Mouse (Mus musculus): ENCODE measurements around the gene Rhof. TPM values are rescaled to one million over a fixed set of nuclear protein-coding genes. Genes with fewer than 3 reads are reported as not detected.

Rhof gene
- total RNA-seq, 1 experiment, result 2.5 TPM

DNA sequence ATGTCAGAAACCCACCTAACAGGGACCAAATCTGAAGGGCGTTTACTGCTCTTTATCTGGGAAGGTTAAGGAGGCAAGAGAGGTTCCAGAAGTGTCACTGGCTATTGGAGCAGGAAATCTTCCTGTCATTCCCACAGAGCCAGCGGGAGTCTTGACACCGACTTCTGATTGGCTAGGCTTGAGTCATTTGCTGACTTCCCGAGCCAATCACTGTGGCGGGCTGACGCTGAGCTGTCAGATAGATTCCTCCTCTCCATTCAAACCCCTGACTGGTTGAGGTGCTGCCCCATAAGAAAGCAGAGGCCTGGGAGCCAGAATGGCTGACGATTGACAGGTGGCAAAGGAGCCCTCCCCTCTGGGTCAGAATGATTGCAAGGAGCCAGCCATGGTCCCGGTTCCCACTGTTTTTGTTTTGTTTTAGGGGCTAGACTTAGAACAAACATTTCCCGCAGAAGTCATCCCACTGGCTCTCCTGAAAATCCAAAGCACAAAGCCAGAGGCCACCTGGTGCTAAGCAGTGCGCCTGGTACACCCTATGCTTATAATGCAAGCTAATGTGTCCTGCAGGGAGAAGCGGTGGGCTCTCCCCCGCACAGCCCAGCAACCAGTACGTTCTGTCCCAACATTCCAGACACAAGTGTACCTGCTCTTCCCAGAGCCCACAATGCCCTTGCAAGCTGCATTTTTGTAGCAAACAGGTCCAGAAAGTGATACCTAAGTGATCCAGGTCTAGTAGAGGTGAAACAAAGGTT is 22.9 kb downstream of the Rhof start:
- H3K9me3 ChIP-seq (ENCODE audit: control insufficient read depth, insufficient read depth, low read depth, low read length), result no peaks in the 10 kb centered on the region
- no peak overlapping the region for H3K4me3 ChIP-seq (ENCODE audit: insufficient read depth in 1 of 2, low read depth in 1 of 2, low read length in 2 of 2, poor library complexity in 1 of 2, severe bottlenecking in 1 of 2)
- H3K9ac ChIP-seq (ENCODE audit: insufficient read depth, low read depth, low read length, poor library complexity, severe bottlenecking), result no peak overlapping the region
- H3K4me1 ChIP-seq (ENCODE audit: control insufficient read depth in 2 of 2, insufficient read depth in 2 of 2, low read length in 2 of 2, poor library complexity in 1 of 2), result 0 out of 4 replicates have a peak, but pooled peaks cover 0 to 2% of the 10 kb centered on the region in 2 experiments
- no peaks in the 10 kb centered on the region; the same call in 1 of the 2 replicates for H3K36me3 ChIP-seq (ENCODE audit: control insufficient read depth, insufficient read depth, low read length, poor library complexity, severe bottlenecking)
- TF ChIP-seq ZC3H11A (IDR thresholded peaks at IDR 0.05; ENCODE audit: borderline replicate concordance, low read depth, low read length) (no peak), CHD2 (IDR thresholded peaks at IDR 0.05; ENCODE audit: low read depth, low read length) (no peak), ZNF384 (IDR thresholded peaks at IDR 0.05; ENCODE audit: low read depth, low read length) (no peak), HCFC1 (IDR thresholded peaks at IDR 0.05; ENCODE audit: borderline replicate concordance, insufficient read depth, low read length) (no peak), MAFK (IDR thresholded peaks at IDR 0.05; ENCODE audit: insufficient read depth, low read depth, low read length) (no peak)
- no peak for DNase-seq (ENCODE audit: low read depth, low spot score)
- no peak overlapping the region for H3K27ac ChIP-seq (ENCODE audit: insufficient read depth, low read depth, low read length, poor library complexity, severe bottlenecking)
- in situ Hi-C loops (cut with MboI; ENCODE audit: low sequenced_read_pairs in 2 of 2, unreplicated experiment in 2 of 2), result no loop called here

DNA sequence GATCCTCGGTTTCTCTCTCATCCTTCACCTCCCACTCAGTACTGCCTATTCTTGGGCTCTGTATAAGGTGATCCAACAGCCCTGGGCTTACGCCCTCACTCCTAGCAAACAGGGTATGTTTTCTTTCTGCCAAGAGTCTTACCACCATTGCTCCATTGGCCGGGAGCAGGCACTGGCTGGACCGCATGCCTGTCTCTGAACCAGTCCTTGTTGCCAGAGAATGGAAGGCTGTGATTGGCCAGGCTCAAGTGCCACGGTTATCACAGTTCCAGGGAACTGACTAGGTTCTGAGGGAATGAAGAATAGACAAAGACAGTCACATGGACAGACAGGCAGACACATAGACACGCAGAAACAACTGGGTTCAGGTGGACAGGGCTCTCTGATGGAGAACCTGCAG is 27.7 kb downstream of the Rhof start:
- H3K9ac ChIP-seq (ENCODE audit: insufficient read depth, low read depth, low read length, poor library complexity, severe bottlenecking), result no peak overlapping the region
- no peak overlapping the region for H3K4me3 ChIP-seq (ENCODE audit: insufficient read depth in 1 of 2, low read depth in 1 of 2, low read length in 2 of 2, poor library complexity in 1 of 2, severe bottlenecking in 1 of 2)
- 0 out of 4 replicates have a peak, but pooled peaks cover 0 to 2% of the 10 kb centered on the region in 2 experiments for H3K4me1 ChIP-seq (ENCODE audit: control insufficient read depth in 2 of 2, insufficient read depth in 2 of 2, low read length in 2 of 2, poor library complexity in 1 of 2)
- in situ Hi-C loops (cut with MboI; ENCODE audit: low sequenced_read_pairs in 2 of 2, unreplicated experiment in 2 of 2), result no loop called here
- H3K27ac ChIP-seq (ENCODE audit: insufficient read depth, low read depth, low read length, poor library complexity, severe bottlenecking), result no peak overlapping the region
- no peaks in the 10 kb centered on the region for H3K9me3 ChIP-seq (ENCODE audit: control insufficient read depth, insufficient read depth, low read depth, low read length)
- peaks cover 12% of the 10 kb centered on the region; the same call in 1 of the 2 replicates for H3K36me3 ChIP-seq (ENCODE audit: control insufficient read depth, insufficient read depth, low read length, poor library complexity, severe bottlenecking)
- no peak for DNase-seq (ENCODE audit: low read depth, low spot score)
- TF ChIP-seq ZNF384 (IDR thresholded peaks at IDR 0.05; ENCODE audit: low read depth, low read length), result no peak
- no peak for TF ChIP-seq MAFK (IDR thresholded peaks at IDR 0.05; ENCODE audit: insufficient read depth, low read depth, low read length)
- no peak for TF ChIP-seq ZC3H11A (IDR thresholded peaks at IDR 0.05; ENCODE audit: borderline replicate concordance, low read depth, low read length)
- TF ChIP-seq HCFC1 (IDR thresholded peaks at IDR 0.05; ENCODE audit: borderline replicate concordance, insufficient read depth, low read length), result no peak
- no peak for TF ChIP-seq CHD2 (IDR thresholded peaks at IDR 0.05; ENCODE audit: low read depth, low read length)

DNA sequence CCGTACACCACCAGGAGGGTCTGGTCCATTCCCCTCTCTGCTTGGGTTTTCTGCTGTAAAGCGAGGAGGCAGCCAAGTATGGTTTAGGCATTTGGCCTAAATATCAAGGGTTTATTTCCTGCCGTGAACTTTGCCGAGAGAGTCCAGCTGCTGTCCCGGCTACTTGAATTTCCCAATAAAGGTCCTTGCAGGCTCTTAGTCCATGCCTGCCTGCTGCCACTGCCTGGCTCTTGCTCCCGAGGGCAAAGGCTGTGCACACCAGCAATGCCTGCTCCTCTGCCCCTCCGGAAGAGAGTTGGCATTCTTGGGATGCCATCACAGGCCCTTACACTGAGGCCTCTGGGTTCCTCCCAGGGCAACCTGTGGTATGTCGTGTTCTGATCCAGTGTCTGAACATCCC is 28.9 kb downstream of the Rhof start:
- H3K27ac ChIP-seq (ENCODE audit: insufficient read depth, low read depth, low read length, poor library complexity, severe bottlenecking), result no peak overlapping the region
- H3K4me1 ChIP-seq (ENCODE audit: control insufficient read depth in 2 of 2, insufficient read depth in 2 of 2, low read length in 2 of 2, poor library complexity in 1 of 2), result 0 out of 4 replicates have a peak, but pooled peaks cover 0 to 2% of the 10 kb centered on the region in 2 experiments
- no peak overlapping the region for H3K4me3 ChIP-seq (ENCODE audit: insufficient read depth in 1 of 2, low read depth in 1 of 2, low read length in 2 of 2, poor library complexity in 1 of 2, severe bottlenecking in 1 of 2)
- peaks cover 12% of the 10 kb centered on the region; the same call in 1 of the 2 replicates for H3K36me3 ChIP-seq (ENCODE audit: control insufficient read depth, insufficient read depth, low read length, poor library complexity, severe bottlenecking)
- TF ChIP-seq MAFK (IDR thresholded peaks at IDR 0.05; ENCODE audit: insufficient read depth, low read depth, low read length) (no peak), CHD2 (IDR thresholded peaks at IDR 0.05; ENCODE audit: low read depth, low read length) (no peak), ZC3H11A (IDR thresholded peaks at IDR 0.05; ENCODE audit: borderline replicate concordance, low read depth, low read length) (no peak), HCFC1 (IDR thresholded peaks at IDR 0.05; ENCODE audit: borderline replicate concordance, insufficient read depth, low read length) (no peak), ZNF384 (IDR thresholded peaks at IDR 0.05; ENCODE audit: low read depth, low read length) (no peak)
- DNase-seq (ENCODE audit: low read depth, low spot score), result no peak
- H3K9ac ChIP-seq (ENCODE audit: insufficient read depth, low read depth, low read length, poor library complexity, severe bottlenecking), result no peak overlapping the region
- in situ Hi-C loops (cut with MboI; ENCODE audit: low sequenced_read_pairs in 2 of 2, unreplicated experiment in 2 of 2), result no loop called here
- H3K9me3 ChIP-seq (ENCODE audit: control insufficient read depth, insufficient read depth, low read depth, low read length), result no peaks in the 10 kb centered on the region

DNA sequence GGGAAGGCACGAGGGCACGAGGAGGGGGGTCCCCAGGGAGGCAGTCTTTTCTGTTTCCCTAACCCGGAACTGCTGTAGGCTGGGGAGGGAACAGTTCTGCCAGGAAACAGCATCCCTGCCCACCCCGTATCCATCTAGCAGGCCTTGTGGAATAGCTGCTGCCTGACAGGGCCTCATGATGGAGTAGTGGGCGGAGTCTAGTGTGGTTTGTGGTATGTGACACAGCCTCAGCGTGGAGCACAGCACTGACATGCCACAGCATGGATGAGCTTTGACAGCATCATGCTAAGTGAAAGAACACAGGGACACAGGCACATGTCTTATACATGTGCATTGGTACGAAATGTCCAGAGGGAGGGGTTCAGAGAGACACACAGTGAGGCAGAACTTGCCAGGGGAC is 30.1 kb downstream of the Rhof start:
- in situ Hi-C loops (cut with MboI; ENCODE audit: low sequenced_read_pairs in 2 of 2, unreplicated experiment in 2 of 2), result no loop called here
- Histone ChIP-seq H3K9ac (ENCODE audit: insufficient read depth, low read depth, low read length, poor library complexity, severe bottlenecking) (no peak overlapping the region), H3K27ac (ENCODE audit: insufficient read depth, low read depth, low read length, poor library complexity, severe bottlenecking) (no peak overlapping the region), H3K36me3 (ENCODE audit: control insufficient read depth, insufficient read depth, low read length, poor library complexity, severe bottlenecking) (peaks cover 16% of the 10 kb centered on the region; the same call in 1 of the 2 replicates), H3K9me3 (ENCODE audit: control insufficient read depth, insufficient read depth, low read depth, low read length) (no peaks in the 10 kb centered on the region), H3K4me3 (ENCODE audit: insufficient read depth in 1 of 2, low read depth in 1 of 2, low read length in 2 of 2, poor library complexity in 1 of 2, severe bottlenecking in 1 of 2) (no peak overlapping the region), H3K4me1 (ENCODE audit: control insufficient read depth in 2 of 2, insufficient read depth in 2 of 2, low read length in 2 of 2, poor library complexity in 1 of 2) (peaks cover 0 to 4% of the 10 kb centered on the region in 2 experiments; a peak in 1 of 4 replicates)
- no peak for TF ChIP-seq HCFC1 (IDR thresholded peaks at IDR 0.05; ENCODE audit: borderline replicate concordance, insufficient read depth, low read length)
- no peak for TF ChIP-seq ZNF384 (IDR thresholded peaks at IDR 0.05; ENCODE audit: low read depth, low read length)
- no peak for TF ChIP-seq CHD2 (IDR thresholded peaks at IDR 0.05; ENCODE audit: low read depth, low read length)
- no peak for TF ChIP-seq ZC3H11A (IDR thresholded peaks at IDR 0.05; ENCODE audit: borderline replicate concordance, low read depth, low read length)
- no peak for TF ChIP-seq MAFK (IDR thresholded peaks at IDR 0.05; ENCODE audit: insufficient read depth, low read depth, low read length)
- no peak for DNase-seq (ENCODE audit: low read depth, low spot score)
